Mouse (Mus musculus) forebrain, embryonic 10.5 days (tissue): Measurements from ENCODE around the gene Fermt3. TPM values are rescaled to one million over a fixed set of nuclear protein-coding genes. Genes with fewer than 3 reads are reported as not detected.
"Not testable (repeated sequence)": the region's sequence is repeated elsewhere in the genome, so short reads cannot be mapped to it uniquely, and the experiment has no call there.

ENCODE experiments used
- DNase-seq: peaks from one replicate; pipeline ENCODE4 v3.0.0-alpha.2; 2017; ENCODE audit warnings: low spot score; ENCODE audit errors: extremely low spot score
- H3K27ac ChIP-seq: fragments of 300-500 bp; sonication (generic); 2 replicates; pipeline ENCODE4 v1.5.1; 2016; ENCODE audit warnings: mild to moderate bottlenecking
- H3K27me3 ChIP-seq: fragments of 300-500 bp; sonication (generic); 2 replicates; pipeline ENCODE4 v1.6.1; 2016; ENCODE audit warnings: mild to moderate bottlenecking; ENCODE audit not compliant: poor library complexity, severe bottlenecking
- H3K36me3 ChIP-seq: fragments of 300-500 bp; sonication (generic); replicated peaks from 2 replicates; pipeline ENCODE4 v1.6.1; 2016; ENCODE audit warnings: mild to moderate bottlenecking, moderate library complexity
- H3K4me1 ChIP-seq: fragments of 300-500 bp; sonication (generic); 2 replicates; pipeline ENCODE4 v1.6.1; 2016
- H3K4me3 ChIP-seq: fragments of 300-500 bp; sonication (generic); 2 replicates; pipeline ENCODE4 v1.5.1; 2016; ENCODE audit warnings: mild to moderate bottlenecking, moderate library complexity
- H3K9me3 ChIP-seq: fragments of 300-500 bp; sonication (generic); 2 replicates; pipeline ENCODE4 v1.6.1; 2016; ENCODE audit warnings: mild to moderate bottlenecking, moderate library complexity
- WGBS: fragments of 180-500 bp; shearing (Covaris S2); methylation state at CpG from one replicate; pipeline ENCODE4 v1.1.7; 2016; 5-methylcytosine and 5-hydroxymethylcytosine counted together
- polyA plus RNA-seq: library from polyadenylated mRNA; unstranded; fragments of >200 nt; fragmentation: Nextera tagmentation; extraction: Ambion mirVana; gene quantifications from 2 replicates; pipeline ENCODE4 v1.2.1, GENCODE M21; 2016

The Fermt3 gene
- polyA plus RNA-seq, 1 experiment from 2014 or later = 8.8 TPM

- no peaks in the 10 kb centered on the region for H3K27me3 ChIP-seq
- peak overlapping the region; percentile 69; the same call in 1 of the 2 replicates for H3K4me3 ChIP-seq
- peaks cover 60% of the 10 kb centered on the region for H3K4me1 ChIP-seq
- H3K27ac ChIP-seq = no peak overlapping the region
- WGBS = 81% methylated on average over 8 of the region's 8 CpGs
- H3K9me3 ChIP-seq = no peaks in the 10 kb centered on the region; the same call in 1 of the 2 replicates
- H3K36me3 ChIP-seq = peaks cover 17% of the 10 kb centered on the region
- DNase-seq = no peak
Observed at GRCm38 (mm10) chr19:6994489-6994888, 24.8 kb downstream of the Fermt3 start.

DNA sequence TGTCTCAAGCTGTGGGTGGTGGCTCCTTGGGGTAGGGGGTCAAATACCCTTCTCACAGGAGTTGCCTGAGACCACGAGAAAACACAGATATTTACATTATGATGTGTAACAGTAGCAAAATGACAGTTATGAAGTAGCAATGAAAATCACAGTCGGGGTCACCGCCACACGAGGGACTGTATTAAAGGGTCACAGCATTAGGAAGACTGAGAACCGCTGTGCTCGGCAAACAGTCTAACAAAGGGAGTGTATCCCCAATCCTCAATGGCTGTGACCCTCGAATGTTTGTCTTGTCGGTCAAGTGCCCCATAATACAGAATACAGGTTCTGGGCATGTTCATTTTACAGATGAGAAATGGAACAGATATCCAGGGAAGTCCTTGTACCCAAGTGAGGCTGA is 25.3 kb downstream of the Fermt3 start:
- Histone ChIP-seq H3K27me3 (no peaks in the 10 kb centered on the region), H3K4me3 (no peak overlapping the region), H3K36me3 (peaks cover 15% of the 10 kb centered on the region), H3K4me1 (peaks cover 63% of the 10 kb centered on the region), H3K9me3 (no peaks in the 10 kb centered on the region; the same call in 1 of the 2 replicates), H3K27ac (no peak overlapping the region)
- WGBS = 89% methylated on average over 8 of the region's 8 CpGs
- DNase-seq = no peak

GRCm38 (mm10) chr19:6993011-6993770 is 26.1 kb downstream of the Fermt3 start:
- H3K27ac ChIP-seq = peak overlapping the region; percentile 88
- 64% methylated on average over 14 of the region's 14 CpGs for WGBS
- peaks cover 66% of the 10 kb centered on the region for H3K4me1 ChIP-seq
- no peak for DNase-seq
- no peaks in the 10 kb centered on the region for H3K9me3 ChIP-seq
- H3K27me3 ChIP-seq = no peaks in the 10 kb centered on the region
- H3K36me3 ChIP-seq = peaks cover 7% of the 10 kb centered on the region
- peak overlapping the region; percentile 66 for H3K4me3 ChIP-seq

- H3K4me1 ChIP-seq = peaks cover 73% of the 10 kb centered on the region
- WGBS = 2% methylated on average over 37 of the region's 37 CpGs
Observed at GRCm38 (mm10) chr19:6992011-6992858, 27.0 kb downstream of the Fermt3 start, which contains the start of gene Dnajc4. Gene Dnajc4, minus strand, starts transcription at chr19:6992572.

GRCm38 (mm10) chr19:6991166-6991565 is 28.1 kb downstream of the Fermt3 start:
- not testable (repeated sequence) for H3K9me3 ChIP-seq, H3K27me3 ChIP-seq, H3K36me3 ChIP-seq, DNase-seq, H3K27ac ChIP-seq
- WGBS = 94% methylated on average over 6 of the region's 6 CpGs
- peaks cover 73% of the 10 kb centered on the region for H3K4me1 ChIP-seq
- peak overlapping the region; percentile 66; the same call in 1 of the 2 replicates for H3K4me3 ChIP-seq

More at GRCm38 (mm10) chr19:6992011-6992858, 27.0 kb downstream of the Fermt3 start, which contains the start of gene Dnajc4:
- H3K27ac ChIP-seq = peak within 1 kb of the TSS; percentile 88
- no peaks in the 10 kb centered on the region for H3K27me3 ChIP-seq
- peak; percentile 98 for DNase-seq
- H3K4me3 ChIP-seq = peak within 1 kb of the TSS; percentile 66
- H3K36me3 ChIP-seq = 0 out of 2 replicates have a peak, but pooled peaks cover 2% of the 10 kb centered on the region
- H3K9me3 ChIP-seq = no peaks in the 10 kb centered on the region

DNA sequence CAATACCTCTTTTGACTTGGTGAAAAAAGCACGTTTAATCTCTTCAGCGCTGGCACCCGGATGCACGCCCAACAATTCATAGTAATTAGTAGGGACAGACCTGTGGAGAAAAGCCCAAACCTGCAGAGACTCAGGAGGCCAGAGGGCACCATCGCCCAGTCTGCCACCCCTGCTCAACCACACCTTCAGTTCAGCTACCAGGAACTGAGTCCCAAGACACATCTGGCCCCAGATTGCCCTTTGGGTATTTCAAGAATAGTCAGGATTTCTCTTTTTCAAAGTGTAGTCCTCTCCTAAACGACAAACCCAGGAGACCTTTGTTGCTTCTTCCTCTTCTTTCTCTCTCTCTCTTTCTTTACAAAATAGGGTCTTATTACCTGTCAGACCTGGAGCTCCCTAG is 28.6 kb downstream of the Fermt3 start:
- Histone ChIP-seq H3K4me1 (peaks cover 73% of the 10 kb centered on the region), H3K27me3 (no peaks in the 10 kb centered on the region), H3K9me3 (no peaks in the 10 kb centered on the region), H3K27ac (no peak overlapping the region), H3K36me3 (peaks cover 5% of the 10 kb centered on the region), H3K4me3 (no peak overlapping the region)
- no peak for DNase-seq
- WGBS = 89% methylated on average over 6 of the region's 6 CpGs

GRCm38 (mm10) chr19:6989251-6989650 is 30.0 kb downstream of the Fermt3 start:
- peaks cover 66% of the 10 kb centered on the region for H3K4me1 ChIP-seq
- 0 out of 2 replicates have a peak overlapping the region, but pooled peaks have one; percentile 4 for H3K4me3 ChIP-seq
- H3K9me3 ChIP-seq = no peaks in the 10 kb centered on the region
- no peak for DNase-seq
- WGBS = 86% methylated on average over 8 of the region's 8 CpGs
- H3K27ac ChIP-seq = no peak overlapping the region
- H3K36me3 ChIP-seq = peaks cover 18% of the 10 kb centered on the region
- H3K27me3 ChIP-seq = 0 out of 2 replicates have a peak, but pooled peaks cover 3% of the 10 kb centered on the region

DNA sequence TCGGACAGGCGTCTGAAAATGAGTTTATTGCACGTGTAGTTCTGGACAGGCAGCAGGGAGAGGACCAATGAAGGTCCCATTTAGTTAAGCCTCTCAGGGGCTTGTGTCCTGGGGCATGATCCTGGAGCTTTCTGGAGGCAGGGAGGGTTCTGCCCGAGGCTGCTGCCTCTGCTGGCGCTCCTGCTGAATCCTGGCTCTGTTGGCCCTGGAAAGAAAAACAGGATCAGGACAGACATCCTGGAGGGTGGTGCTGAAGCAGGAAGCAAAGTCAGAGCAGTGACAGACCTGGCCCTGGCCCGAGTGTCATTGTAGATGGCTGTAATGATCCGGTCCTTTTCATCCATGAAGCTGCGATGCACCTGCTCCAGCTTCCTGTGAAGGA is 31.4 kb downstream of the Fermt3 start:
- Histone ChIP-seq H3K36me3 (peaks cover 30% of the 10 kb centered on the region), H3K9me3 (no peaks in the 10 kb centered on the region), H3K27me3 (0 out of 2 replicates have a peak, but pooled peaks cover 3% of the 10 kb centered on the region), H3K4me1 (peaks cover 64% of the 10 kb centered on the region), H3K4me3 (peak overlapping the region; percentile 95), H3K27ac (peak overlapping the region; percentile 97)
- DNase-seq = no peak
- WGBS = 4% methylated on average over 8 of the region's 8 CpGs

DNA sequence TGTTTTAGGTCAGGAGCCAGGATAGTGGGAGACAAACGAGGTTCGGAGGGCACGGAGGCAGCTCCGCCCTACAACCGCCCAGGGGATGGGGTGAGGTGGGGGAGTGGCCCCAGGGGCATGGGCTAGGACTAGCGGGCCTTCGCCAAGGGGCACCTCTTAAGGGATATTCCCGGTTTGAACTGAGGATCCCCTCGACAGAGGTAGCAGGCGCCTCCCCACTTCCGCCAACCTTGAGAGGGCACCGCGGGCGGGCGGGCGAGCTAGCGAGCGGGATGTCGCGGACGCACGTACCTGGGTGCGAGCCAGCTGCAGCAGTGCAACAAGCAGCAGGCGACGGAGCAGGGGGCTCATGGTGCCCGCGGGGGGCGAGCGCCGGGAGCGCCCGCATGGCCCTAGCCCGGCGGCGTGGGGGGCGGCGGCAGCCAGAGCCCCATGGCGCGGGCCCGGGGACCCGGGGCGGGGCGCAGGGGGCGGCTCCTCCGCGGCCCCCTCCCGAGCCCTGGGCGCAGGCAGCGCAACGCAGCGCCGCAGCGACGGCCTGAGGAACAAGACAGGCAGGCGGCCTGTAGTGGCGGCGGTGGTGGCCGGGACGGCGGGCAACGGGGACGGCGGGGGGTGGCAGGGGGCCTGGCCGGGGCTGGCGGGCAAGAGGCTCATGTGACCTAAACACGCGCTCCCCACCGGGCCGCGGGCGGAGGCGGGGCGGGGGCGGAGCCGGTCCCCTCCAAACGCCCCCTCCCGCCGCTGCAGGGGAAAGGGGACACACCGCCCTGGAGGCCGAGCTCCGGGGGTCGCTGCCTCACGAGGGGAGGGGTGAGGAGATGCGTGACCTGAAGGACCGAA is 32.0 kb downstream of the Fermt3 start, which contains the start of gene Vegfb:
TSS of gene Vegfb (minus strand) at position 591 of the 843 bp plus-strand sequence.
- WGBS = under 1% methylated on average over 85 of the region's 85 CpGs
- Histone ChIP-seq H3K9me3 (no peaks in the 10 kb centered on the region), H3K4me3 (peak within 1 kb of the TSS; percentile 95), H3K27me3 (0 out of 2 replicates have a peak, but pooled peaks cover 3% of the 10 kb centered on the region), H3K36me3 (peaks cover 36% of the 10 kb centered on the region), H3K27ac (peak within 1 kb of the TSS; percentile 97), H3K4me1 (peaks cover 62% of the 10 kb centered on the region)
- peak; percentile 60 for DNase-seq

DNA sequence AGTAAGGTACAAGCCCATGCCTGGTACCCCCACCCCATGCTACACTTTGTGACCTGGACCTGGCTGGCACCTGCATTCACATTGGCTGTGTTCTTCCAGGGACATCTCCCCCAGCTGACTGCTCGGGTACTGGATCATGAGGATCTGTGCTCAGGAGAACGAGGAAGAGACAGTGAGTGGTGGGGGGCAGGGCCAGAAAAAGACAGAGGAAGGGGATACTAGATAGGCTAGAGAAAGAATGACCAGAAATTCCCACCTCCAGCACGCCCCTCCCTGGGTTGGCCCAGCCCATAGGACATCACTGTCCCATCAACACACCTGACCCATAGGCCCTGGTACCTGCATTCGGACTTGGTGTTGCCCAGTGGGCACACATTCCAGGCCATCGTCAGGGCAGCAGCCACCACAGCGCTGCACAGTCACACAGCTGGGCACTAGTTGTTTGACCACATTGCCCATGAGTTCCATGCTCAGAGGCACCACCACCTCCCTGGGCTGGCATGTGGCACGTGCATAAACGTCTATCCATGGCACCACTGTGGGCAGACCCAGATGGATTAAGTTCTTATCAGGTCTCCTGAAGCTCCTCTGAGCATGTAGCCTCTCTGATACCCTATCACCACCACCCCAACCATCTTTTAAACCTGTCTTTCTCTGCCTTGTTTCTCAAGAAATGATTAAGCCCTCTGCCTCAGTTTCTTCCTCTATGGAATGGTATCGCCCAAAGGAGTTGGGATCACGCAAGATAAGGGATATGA is 33.1 kb downstream of the Fermt3 start:
- peaks cover 43% of the 10 kb centered on the region for H3K36me3 ChIP-seq
- H3K4me3 ChIP-seq = peak overlapping the region; percentile 95
- 0 out of 2 replicates have a peak, but pooled peaks cover 3% of the 10 kb centered on the region for H3K27me3 ChIP-seq
- no peak overlapping the region for H3K27ac ChIP-seq
- DNase-seq = no peak
- 84% methylated on average over 10 of the region's 10 CpGs for WGBS
- H3K4me1 ChIP-seq = peaks cover 57% of the 10 kb centered on the region
- H3K9me3 ChIP-seq = no peaks in the 10 kb centered on the region

- DNase-seq = no peak
- Histone ChIP-seq H3K27me3 (0 out of 2 replicates have a peak, but pooled peaks cover 3% of the 10 kb centered on the region), H3K36me3 (peaks cover 43% of the 10 kb centered on the region), H3K4me3 (peak overlapping the region; percentile 95; the same call in 1 of the 2 replicates), H3K9me3 (no peaks in the 10 kb centered on the region), H3K4me1 (peaks cover 64% of the 10 kb centered on the region), H3K27ac (0 out of 2 replicates have a peak overlapping the region, but pooled peaks have one; percentile 37)
- WGBS = 86% methylated on average over 19 of the region's 19 CpGs
Observed at GRCm38 (mm10) chr19:6985300-6985699, 34.0 kb downstream of the Fermt3 start.
